Mouse (Mus musculus) gastrocnemius, postnatal 14 days (tissue): ENCODE results near the gene Epha6. TPM values are rescaled to one million over a fixed set of nuclear protein-coding genes. Genes with fewer than 3 reads are reported as not detected.

Experiments
- DNase-seq: peaks from one replicate; pipeline ENCODE4 v3.0.0; 2021; ENCODE audit warnings: mixed read lengths
- intact Hi-C: fragments of 180-260 bp; cut with DNase I; formaldehyde crosslinking; loops from one replicate; pipeline ENCODE4 v1.15.1; 2025; ENCODE audit warnings: low total_unique reads
- microRNA-seq, 2 experiments: library from miRNA; unstranded; fragments of <30 nt; microRNA quantifications; one replicate each; pipeline ENCODE4 v1.2.0; 2021
- total RNA-seq, 2 experiments: library from RNA; stranded (reverse); gene quantifications; 2 replicates each; pipeline ENCODE4 v1.2.3; 2021

The Epha6 gene
- total RNA-seq, 2 experiments from 2014 or later, result 0.04 to 0.12 TPM

DNA sequence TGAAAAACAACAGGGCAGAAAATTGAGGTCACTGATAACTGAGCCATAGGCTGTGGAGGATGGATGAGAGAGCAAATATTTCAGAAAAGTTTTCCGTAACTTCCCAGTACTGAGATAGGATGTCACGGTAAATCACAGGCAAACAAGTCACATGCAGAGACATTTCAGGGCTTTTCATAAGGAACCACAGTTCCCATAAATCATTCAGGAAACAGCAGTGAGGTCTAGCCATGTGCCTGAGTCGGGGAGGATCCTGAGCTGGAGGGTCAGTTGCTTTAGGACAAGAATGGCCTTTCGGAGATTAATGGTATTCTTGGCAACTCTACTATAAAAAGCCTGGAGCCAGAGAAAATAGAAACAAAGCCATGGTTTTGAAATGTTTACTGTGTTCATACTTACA is 889.8 kb downstream of the Epha6 start:
- DNase-seq, result no peak
- intact Hi-C loops, result no loop called here

DNA sequence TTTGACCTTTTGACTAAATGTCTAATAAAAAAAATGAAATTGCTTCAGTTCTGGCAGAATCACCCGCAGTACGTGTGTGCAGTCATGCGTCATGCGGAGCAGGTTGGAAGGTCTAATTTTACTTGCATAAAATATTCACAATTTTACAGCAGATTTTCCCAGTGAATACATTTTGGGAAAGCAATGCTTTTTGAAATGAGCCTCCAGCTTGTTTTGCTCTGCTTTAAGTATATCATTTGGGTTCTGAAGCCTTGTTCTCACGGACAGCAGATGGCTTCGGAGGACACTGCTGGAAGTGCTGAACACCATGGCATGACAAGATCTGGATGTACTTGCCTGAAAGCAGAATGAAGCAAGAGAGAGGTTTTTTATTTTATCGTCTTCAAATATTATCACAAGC is 912.1 kb downstream of the Epha6 start:
- intact Hi-C loops, result no loop called here
- no peak for DNase-seq

DNA sequence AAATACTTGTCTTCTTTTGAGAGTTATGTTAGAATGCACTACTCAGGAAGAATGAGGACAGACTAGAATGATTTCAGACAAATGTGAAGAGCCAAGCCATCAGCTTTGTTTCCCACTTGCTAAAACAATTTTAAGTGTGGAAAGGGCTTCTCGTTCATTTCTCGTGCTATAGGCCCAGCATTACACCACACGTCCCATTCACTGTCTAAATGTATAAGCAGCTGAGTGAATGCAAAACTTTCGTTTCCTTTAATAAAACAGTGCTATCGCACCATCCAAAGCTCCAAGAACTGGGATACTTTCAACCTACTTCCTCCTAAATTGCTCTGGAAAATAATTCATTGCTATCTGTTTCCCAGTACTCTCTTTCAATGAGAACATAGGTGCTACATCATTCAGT is 916.2 kb downstream of the Epha6 start:
- intact Hi-C loops, result no loop called here
- no peak for DNase-seq

DNA sequence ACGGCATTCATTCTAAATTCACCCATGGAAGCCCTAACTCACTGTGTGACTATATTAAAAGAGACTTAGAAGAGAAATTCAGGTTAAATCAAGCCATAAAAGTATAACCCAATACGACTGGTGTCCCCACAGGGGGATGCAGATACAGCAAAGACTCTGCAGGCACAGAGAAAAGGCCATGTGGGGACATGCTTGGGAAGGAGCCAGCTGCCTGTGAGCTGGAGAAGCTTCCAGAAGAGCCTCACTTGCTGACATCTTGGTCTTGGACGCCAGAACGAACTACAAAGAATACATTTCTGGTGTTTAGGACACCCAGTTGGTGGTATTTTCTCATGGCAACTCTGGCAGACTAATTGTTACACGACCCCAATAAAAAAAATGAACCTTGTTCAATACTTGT is 920.2 kb downstream of the Epha6 start:
- intact Hi-C loops, result no loop called here
- DNase-seq, result peak; percentile 3

DNA sequence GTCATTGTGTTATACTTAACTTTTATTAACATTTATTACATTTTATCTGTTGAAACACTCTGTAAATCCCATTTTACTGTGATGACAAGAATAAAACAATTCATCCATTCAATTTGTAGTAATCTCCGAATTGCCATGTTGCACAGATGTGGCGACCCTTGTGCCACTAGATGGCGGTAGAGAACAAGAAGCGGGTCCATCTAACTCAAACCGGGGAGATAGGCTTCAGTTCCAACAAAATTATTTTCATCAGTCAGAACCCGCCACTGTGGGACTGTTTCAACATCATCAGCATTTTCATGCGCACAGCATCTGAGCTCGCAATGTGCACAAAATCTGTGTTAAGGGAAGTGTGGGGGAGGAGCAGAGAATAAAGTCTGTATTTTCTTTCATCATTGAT is 921.9 kb downstream of the Epha6 start:
- peak; percentile 50 for DNase-seq
- intact Hi-C loops, result no loop called here

DNA sequence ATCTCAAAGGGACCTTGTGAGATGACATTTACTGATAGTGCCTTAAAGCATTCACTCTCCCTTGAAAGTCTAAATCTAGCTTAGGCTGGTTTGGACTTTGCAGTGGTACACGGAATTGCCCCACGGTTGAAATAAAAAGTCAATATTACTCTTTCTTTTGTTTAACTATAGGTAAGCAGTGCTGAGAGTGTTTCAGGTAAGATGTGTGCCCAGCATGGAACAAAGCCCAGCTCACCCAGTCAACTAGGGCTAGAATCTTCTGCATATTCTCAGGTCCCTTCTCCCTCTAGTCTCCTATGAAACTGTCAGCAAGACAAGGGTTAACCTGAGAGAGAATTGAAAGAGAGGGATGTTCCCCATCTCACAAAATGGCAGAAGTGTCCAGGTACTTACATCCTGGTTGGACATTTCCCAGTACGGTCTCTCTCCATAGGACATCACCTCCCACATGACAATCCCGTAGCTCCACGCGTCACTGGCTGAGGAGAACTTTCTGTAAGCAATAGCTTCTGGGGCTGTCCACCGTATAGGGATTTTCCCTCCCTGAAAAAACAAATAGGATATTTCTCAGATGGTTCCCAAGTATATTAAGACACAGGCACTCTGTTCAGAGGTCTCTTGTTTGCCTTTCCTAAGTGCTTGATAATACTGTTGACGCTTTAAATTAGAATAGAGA is 923.0 kb downstream of the Epha6 start:
- DNase-seq, result no peak
- intact Hi-C loops, result no loop called here

DNA sequence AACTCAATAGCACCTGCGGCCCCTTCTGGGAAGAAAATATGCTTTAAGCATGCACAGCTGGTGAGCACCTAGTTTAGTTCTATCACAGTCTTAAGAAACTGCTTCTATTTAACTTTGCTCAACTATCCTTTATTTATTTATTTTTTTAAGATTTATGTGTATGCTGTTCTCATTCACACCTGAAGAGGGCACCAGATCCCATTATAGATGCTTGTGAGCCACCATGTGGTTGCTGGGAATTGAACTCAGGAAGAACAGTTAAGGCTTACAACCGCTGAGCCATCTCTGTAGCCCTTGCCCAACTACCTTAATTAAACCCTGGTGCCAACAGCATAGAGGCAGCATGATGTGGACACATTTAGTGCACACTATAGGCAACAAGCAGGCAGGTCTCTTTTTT is 938.4 kb downstream of the Epha6 start:
- intact Hi-C loops, result no loop called here
- no peak for DNase-seq

DNA sequence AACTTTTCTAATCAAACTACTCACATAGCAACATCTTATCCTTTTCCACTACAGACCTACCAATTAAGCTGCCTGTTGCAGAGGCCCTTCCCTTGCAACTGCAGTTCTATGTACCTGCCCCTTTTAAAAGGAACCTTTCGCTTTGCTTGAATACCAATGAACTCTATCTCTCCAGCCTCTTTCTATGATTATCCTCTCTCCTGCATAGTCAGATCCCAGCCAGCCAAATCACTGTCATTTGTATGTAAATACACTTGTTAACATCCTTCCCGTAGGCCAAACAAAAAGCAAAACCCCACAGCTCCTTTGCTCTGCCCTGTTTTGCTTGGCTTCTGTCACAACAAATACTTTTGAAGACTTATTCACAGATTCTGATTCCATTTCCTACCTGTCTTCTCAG is 961.6 kb downstream of the Epha6 start:
- intact Hi-C loops, result no loop called here

DNA sequence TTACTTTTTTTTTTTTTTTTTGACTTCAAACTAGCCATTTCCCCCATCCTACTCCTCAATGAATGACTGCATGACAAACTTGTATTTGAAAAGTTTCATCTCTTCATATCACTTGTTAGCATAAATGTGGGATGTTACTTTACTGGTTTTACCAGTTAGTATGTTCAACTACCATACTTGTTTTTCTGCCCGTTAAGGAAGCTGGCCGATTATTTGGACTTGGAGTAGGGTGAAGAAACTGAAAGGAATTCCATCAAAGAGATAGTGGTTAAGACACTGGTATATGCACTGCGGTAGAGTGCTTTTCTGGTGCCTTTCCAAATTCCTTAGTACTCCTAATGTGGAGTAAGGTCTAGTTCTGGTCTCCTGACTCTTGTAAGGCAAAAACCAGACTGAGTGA is 965.3 kb downstream of the Epha6 start:
- intact Hi-C loops, result no loop called here
- DNase-seq, result no peak

More for the DNA sequence above, 961.6 kb downstream of the Epha6 start:
- no peak for DNase-seq

DNA sequence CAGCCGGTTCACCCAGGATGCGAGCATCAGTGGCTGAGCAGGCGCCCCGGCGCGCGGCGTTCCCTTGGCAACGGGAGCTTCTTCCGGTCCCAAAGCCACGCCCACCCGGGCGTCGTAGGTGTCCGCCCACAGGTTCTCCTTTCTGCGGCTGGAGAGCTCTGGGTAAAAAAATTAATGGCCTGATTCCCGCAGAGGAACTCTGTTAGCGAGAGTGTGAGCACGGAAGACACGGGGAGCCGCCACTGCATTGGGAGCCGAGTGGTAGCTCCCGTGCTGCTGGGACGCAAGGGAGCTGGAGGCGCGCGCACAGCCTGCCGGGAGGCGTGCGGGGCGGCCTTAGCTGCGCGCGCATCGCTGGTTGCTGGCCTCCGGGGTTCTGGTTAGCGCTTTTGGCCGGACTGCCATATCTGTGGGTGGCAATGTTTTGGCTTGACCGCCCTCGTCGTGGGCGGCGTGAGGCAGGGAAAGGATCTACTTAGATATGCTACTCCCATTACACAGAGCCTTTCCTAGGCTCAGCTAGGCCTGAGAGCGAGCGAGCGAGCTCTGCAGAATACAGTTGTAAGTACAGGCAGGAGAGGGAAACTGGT is 966.1 kb downstream of the Epha6 start, which contains the start of gene Arl6:
TSS of gene Arl6 (minus strand) at position 290 of the 590 bp plus-strand sequence.
- peak; percentile 94 for DNase-seq
- intact Hi-C loops, result no loop called here

DNA sequence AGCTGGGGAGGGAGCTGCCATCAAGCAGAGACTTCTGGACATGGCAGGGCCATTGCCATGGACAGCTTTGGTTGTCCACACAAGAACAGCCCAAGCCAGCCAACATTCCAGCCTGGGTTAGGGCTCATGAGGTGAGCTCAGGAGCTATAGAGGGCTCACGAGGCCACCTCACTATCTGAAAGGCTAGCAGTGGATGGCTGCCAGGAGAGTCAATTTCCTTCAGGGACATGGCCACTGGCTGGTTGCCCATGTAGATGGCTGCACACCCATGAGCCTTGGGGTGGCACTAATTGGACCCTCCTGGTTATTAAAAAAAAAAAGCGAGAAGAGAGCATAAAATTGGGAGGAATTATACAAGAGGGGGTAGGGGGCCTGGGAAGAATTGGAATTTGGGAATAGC is 970.7 kb downstream of the Epha6 start:
- DNase-seq, result no peak
- intact Hi-C loops, result no loop called here

DNA sequence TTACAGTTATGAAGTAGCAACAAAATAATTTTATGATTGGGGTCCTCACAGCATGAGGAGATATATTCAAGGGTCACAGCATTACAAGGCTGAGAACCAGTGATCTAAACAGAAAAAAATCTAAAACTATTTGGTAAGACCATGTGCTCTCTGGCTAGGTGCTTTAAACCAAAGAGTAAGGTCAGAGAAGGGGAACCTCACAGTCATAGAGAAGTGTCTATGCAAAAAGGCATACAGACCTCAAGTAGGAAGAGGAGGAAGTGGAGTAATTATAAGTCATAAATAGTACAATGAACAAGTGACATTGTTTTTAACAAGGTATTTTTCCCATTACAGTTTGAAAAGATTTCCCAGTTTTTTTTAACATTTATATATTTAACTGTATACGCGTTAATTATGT is 983.8 kb downstream of the Epha6 start:
- intact Hi-C loops, result no loop called here
- no peak for DNase-seq

DNA sequence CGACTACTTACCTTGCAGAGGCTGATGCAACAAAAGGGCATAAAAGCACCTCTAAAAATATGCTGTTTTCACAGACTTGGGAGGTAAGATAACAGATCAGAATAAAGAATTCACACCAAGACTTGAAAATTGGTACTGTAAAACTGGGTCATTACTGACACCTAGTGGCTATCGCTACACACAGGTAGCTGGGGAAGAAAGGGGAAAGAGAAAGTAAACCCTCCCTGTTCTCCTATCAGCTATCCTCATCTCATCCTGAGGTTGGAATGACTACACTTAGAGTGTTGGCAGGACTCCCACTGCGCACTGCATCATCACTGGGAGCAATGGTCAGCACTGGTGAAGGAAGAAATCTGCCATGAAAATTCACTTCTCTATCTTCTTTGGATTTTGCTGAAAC is 988.2 kb downstream of the Epha6 start:
- intact Hi-C loops, result loop anchor here (5.0 kb wide), 2 partner anchors 140 to 195 kb away; no protein-coding TSS in a partner anchor
- DNase-seq, result peak; percentile 27

DNA sequence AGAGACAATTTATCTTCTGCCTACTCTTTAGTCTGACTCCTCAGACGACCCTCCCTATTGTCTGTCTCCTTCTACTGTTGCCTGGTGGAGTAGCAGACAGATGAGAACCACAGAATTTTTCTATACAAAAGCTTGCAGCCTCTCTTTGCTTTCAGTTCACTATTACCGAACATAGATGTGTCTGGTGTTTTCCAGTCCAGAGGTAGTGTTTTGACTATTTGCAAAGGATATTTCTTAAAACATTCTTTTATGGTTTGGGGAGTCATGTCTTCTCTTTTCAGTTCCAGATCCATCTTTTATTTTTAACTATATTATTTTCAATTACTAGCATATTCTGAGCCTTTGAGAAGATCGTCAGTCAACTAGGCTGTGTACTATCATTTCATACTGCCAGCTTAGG is 989.7 kb downstream of the Epha6 start:
- intact Hi-C loops, result loop anchor here (5.0 kb wide), 2 partner anchors 138 to 193 kb away; no protein-coding TSS in a partner anchor
- DNase-seq, result no peak

DNA sequence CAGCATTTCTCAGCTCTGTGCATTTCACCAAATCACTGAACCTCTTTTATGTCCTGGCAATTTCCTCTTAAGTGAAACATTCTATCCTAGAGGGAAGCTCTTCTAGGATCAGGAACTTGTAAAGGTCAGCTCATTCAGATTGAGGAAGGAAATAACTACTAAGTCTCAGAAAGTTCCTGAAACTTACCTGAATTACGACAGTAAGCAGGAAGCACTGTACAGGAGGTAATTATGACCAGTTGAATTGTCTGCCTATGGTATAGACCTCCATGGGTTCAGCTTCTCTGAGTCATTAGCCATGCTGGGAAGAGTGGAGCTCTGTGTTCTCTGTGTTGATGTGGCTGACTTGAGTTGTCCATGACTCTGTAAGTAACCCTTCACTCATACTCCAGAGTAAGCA is 994.6 kb downstream of the Epha6 start:
- intact Hi-C loops, result no loop called here
- DNase-seq, result no peak

DNA sequence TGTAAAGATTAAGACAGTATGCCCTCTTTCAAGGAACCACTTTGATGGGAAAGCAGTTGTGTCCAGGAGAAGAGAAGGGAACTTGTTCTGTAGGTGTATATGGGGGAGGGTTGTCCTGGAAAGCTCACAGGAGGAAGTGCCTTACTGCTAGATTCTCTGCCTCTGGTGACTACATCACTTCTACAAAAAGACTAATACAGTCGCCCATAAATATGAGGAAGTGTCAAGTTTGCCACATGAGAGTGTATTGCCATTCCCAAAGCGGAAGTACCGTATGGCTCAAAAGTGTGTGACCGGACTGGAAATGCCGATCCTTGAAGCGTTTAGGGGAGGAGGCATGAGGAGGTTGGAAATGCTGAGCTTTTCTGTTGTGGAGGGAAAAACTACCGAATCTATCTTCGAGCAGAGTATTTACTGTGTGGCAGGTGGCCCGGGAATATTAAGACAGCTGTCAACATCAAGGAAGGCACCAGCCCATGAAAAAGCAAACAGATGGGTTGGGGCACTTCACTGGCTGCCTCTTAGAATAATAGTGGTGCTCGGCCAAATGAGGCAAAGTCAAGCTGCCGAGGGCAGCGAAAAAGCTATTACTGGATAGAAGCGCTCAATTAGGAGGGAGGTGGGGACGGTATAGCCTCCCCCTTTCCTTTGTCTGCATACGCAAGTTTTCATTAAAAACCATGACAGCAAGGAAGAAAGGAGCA is 1001.1 kb downstream of the Epha6 start:
- no peak for DNase-seq
- intact Hi-C loops, result no loop called here

Small RNA genes within 50 kb of the gene (microRNA-seq; reads per million reads assigned to microRNA genes)
- gene Gm24755, result 0 reads per million in 2 experiments
